Mouse (Mus musculus): Measurements from ENCODE around the gene Ctnnbip1. TPM values are rescaled to one million over a fixed set of nuclear protein-coding genes. Genes with fewer than 3 reads are reported as not detected.
A peak's percentile ranks its signal among the peaks of the same experiment; 100 is the strongest.

Gene Ctnnbip1
- polyA plus RNA-seq, 1 experiment from 2014 or later = 36.3 TPM

GRCm38 (mm10) chr4:149568622-149569021 is 50.6 kb downstream of the Ctnnbip1 start:
- H3K36me3 ChIP-seq (ENCODE audit: control insufficient read depth, insufficient read depth, low read length) = no peaks in the 10 kb centered on the region
- 54% methylated on average over 6 of the region's 6 CpGs for WGBS (ENCODE audit: insufficient replicate concordance)
- H3K27me3 ChIP-seq (ENCODE audit: control insufficient read depth, insufficient read depth, low read length) = peaks cover 8% of the 10 kb centered on the region; the same call in 1 of the 2 replicates
- H3K27ac ChIP-seq (ENCODE audit: low read depth, low read length) = no peak overlapping the region
- H3K4me3 ChIP-seq (ENCODE audit: low read depth, low read length) = no peak overlapping the region
- H3K4me1 ChIP-seq (ENCODE audit: control insufficient read depth, insufficient read depth, low read length) = peaks cover 27% of the 10 kb centered on the region
- no peak overlapping the region for H3K9ac ChIP-seq (ENCODE audit: low read depth, low read length)
- H3K9me3 ChIP-seq (replicated peaks; ENCODE audit: control insufficient read depth, low read length) = no peaks in the 10 kb centered on the region
- ATAC-seq (replicated peaks; ENCODE audit: insufficient number of reproducible peaks, low FRiP score, low TSS enrichment) = no peak
- H3K4me2 ChIP-seq = no peak overlapping the region

DNA sequence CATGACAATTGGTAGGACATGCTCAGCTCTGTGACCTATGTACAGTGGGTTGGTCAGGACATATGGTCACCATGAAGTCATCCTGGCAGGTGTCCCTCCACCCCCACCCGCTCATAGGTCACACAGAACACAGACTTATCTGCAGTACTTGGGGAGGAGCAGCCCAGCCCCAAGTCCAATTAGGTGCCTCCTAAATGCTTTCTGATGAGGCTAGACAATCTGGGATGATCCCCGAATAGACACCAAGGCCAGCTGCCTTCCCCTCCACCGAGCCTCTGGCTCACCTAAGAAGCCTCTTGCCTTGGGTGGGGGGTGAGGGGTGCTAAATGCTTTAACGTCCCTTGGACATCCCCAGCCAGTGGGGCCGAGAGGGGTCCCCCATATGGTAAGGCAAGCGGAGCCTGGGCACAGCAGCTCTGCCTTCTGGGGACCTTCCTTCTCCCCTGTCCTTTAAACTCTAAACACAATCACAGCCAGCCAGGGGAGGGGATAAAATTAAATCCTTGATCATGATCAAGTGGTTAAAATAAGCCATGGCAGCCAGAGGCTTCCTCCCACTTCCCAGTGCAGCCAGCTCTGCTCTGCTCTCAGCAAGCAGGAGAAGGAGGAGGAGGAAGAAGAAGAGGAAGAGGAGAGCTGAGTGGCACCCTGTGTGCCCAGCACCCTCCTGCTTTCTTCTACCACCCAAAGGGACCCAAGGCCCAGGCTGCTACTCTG is 51.9 kb downstream of the Ctnnbip1 start:
- no peak overlapping the region for H3K4me2 ChIP-seq
- no peaks in the 10 kb centered on the region for H3K9me3 ChIP-seq (replicated peaks; ENCODE audit: control insufficient read depth, low read length)
- no peak overlapping the region for H3K27ac ChIP-seq (ENCODE audit: low read depth, low read length)
- H3K27me3 ChIP-seq (ENCODE audit: control insufficient read depth, insufficient read depth, low read length) = peaks cover 8% of the 10 kb centered on the region; the same call in 1 of the 2 replicates
- no peak overlapping the region for H3K4me3 ChIP-seq (ENCODE audit: low read depth, low read length)
- no peak for ATAC-seq (replicated peaks; ENCODE audit: insufficient number of reproducible peaks, low FRiP score, low TSS enrichment)
- H3K9ac ChIP-seq (ENCODE audit: low read depth, low read length) = no peak overlapping the region
- no peaks in the 10 kb centered on the region for H3K36me3 ChIP-seq (ENCODE audit: control insufficient read depth, insufficient read depth, low read length)
- peaks cover 14% of the 10 kb centered on the region for H3K4me1 ChIP-seq (ENCODE audit: control insufficient read depth, insufficient read depth, low read length)
- WGBS (ENCODE audit: insufficient replicate concordance) = 75% methylated on average over 6 of the region's 6 CpGs

- no peak overlapping the region for H3K4me2 ChIP-seq
- H3K36me3 ChIP-seq (ENCODE audit: control insufficient read depth, insufficient read depth, low read length) = no peaks in the 10 kb centered on the region
- no peak overlapping the region for H3K9ac ChIP-seq (ENCODE audit: low read depth, low read length)
- no peak overlapping the region for H3K27ac ChIP-seq (ENCODE audit: low read depth, low read length)
- no peaks in the 10 kb centered on the region for H3K9me3 ChIP-seq (replicated peaks; ENCODE audit: control insufficient read depth, low read length)
- peaks cover 8% of the 10 kb centered on the region; the same call in 1 of the 2 replicates for H3K27me3 ChIP-seq (ENCODE audit: control insufficient read depth, insufficient read depth, low read length)
- 64% methylated on average over 4 of the region's 4 CpGs for WGBS (ENCODE audit: insufficient replicate concordance)
- peaks cover 9% of the 10 kb centered on the region for H3K4me1 ChIP-seq (ENCODE audit: control insufficient read depth, insufficient read depth, low read length)
- H3K4me3 ChIP-seq (ENCODE audit: low read depth, low read length) = no peak overlapping the region
- no peak for ATAC-seq (replicated peaks; ENCODE audit: insufficient number of reproducible peaks, low FRiP score, low TSS enrichment)
These were observed 52.4 kb downstream of the Ctnnbip1 start for GRCm38 (mm10) chr4:149570498-149570863.

- peaks cover 7% of the 10 kb centered on the region for H3K4me1 ChIP-seq (ENCODE audit: control insufficient read depth, insufficient read depth, low read length)
- H3K4me2 ChIP-seq = no peak overlapping the region
- no peak overlapping the region for H3K27ac ChIP-seq (ENCODE audit: low read depth, low read length)
These were observed 53.2 kb downstream of the Ctnnbip1 start for GRCm38 (mm10) chr4:149571209-149571608.

GRCm38 (mm10) chr4:149571651-149572149 is 53.7 kb downstream of the Ctnnbip1 start:
- Histone ChIP-seq H3K27me3 (ENCODE audit: control insufficient read depth, insufficient read depth, low read length) (peaks cover 11% of the 10 kb centered on the region; the same call in 1 of the 2 replicates), H3K27ac (ENCODE audit: low read depth, low read length) (no peak overlapping the region), H3K4me3 (ENCODE audit: low read depth, low read length) (no peak overlapping the region), H3K4me1 (ENCODE audit: control insufficient read depth, insufficient read depth, low read length) (peaks cover 7% of the 10 kb centered on the region), H3K36me3 (ENCODE audit: control insufficient read depth, insufficient read depth, low read length) (no peaks in the 10 kb centered on the region), H3K4me2 (no peak overlapping the region), H3K9ac (ENCODE audit: low read depth, low read length) (no peak overlapping the region), H3K9me3 (replicated peaks; ENCODE audit: control insufficient read depth, low read length) (no peaks in the 10 kb centered on the region)
- 38% methylated on average over 8 of the region's 8 CpGs for WGBS (ENCODE audit: insufficient replicate concordance)
- ATAC-seq (replicated peaks; ENCODE audit: insufficient number of reproducible peaks, low FRiP score, low TSS enrichment) = no peak

More at GRCm38 (mm10) chr4:149571209-149571608, 53.2 kb downstream of the Ctnnbip1 start:
- Histone ChIP-seq H3K4me3 (ENCODE audit: low read depth, low read length) (no peak overlapping the region), H3K9me3 (replicated peaks; ENCODE audit: control insufficient read depth, low read length) (no peaks in the 10 kb centered on the region), H3K9ac (ENCODE audit: low read depth, low read length) (no peak overlapping the region), H3K36me3 (ENCODE audit: control insufficient read depth, insufficient read depth, low read length) (no peaks in the 10 kb centered on the region), H3K27me3 (ENCODE audit: control insufficient read depth, insufficient read depth, low read length) (peaks cover 8% of the 10 kb centered on the region; the same call in 1 of the 2 replicates)
- ATAC-seq (replicated peaks; ENCODE audit: insufficient number of reproducible peaks, low FRiP score, low TSS enrichment) = no peak
- 67% methylated on average over 5 of the region's 5 CpGs for WGBS (ENCODE audit: insufficient replicate concordance)

DNA sequence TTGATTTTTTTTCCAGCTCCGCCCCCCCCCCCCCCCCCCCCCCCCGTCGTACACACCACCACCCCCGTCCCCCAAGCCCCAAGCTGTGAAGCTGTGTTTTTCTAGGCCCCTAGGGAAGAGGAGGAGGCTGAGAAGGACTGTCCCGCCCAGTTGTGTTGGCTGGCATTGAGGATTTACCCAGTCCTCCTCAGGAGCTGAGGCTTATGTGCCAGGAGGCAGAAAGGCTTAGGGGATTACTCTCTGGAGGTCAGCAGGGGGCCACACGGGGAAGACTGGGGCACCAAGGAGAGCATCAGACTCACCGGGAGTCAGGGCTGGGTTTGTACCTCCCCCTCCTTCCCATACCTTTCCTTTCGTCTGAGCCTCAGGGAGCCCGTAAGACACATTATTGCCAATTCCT is 54.4 kb downstream of the Ctnnbip1 start:
- ATAC-seq (replicated peaks; ENCODE audit: insufficient number of reproducible peaks, low FRiP score, low TSS enrichment) = no peak
- Histone ChIP-seq H3K4me1 (ENCODE audit: control insufficient read depth, insufficient read depth, low read length) (peaks cover 4% of the 10 kb centered on the region), H3K9ac (ENCODE audit: low read depth, low read length) (no peak overlapping the region), H3K4me2 (no peak overlapping the region), H3K9me3 (replicated peaks; ENCODE audit: control insufficient read depth, low read length) (no peaks in the 10 kb centered on the region), H3K27ac (ENCODE audit: low read depth, low read length) (no peak overlapping the region), H3K4me3 (ENCODE audit: low read depth, low read length) (no peak overlapping the region), H3K27me3 (ENCODE audit: control insufficient read depth, insufficient read depth, low read length) (peaks cover 17% of the 10 kb centered on the region; the same call in 1 of the 2 replicates), H3K36me3 (ENCODE audit: control insufficient read depth, insufficient read depth, low read length) (no peaks in the 10 kb centered on the region)
- 31% methylated on average over 5 of the region's 9 CpGs for WGBS (ENCODE audit: insufficient replicate concordance)

DNA sequence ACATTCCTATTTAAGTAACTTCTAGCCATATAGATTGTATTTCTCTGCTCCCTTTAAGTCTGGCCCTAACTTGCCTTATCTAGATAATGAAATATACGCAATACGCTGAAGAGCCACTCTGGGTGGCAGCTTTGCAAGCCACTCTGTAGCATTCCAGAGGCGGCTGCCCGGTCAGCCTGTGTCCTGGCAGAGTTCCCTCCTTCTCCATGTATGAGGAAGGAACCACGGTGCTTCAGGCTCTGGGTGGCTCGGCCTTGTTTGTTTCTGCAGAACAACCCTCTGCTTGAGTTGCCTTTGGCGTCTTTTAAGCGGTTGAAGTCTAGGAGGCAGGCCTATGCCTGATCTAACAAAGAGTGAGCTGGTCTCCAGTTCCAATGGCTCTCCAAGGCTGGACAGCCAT is 54.8 kb downstream of the Ctnnbip1 start:
- Histone ChIP-seq H3K36me3 (ENCODE audit: control insufficient read depth, insufficient read depth, low read length) (no peaks in the 10 kb centered on the region), H3K9ac (ENCODE audit: low read depth, low read length) (no peak overlapping the region), H3K27ac (ENCODE audit: low read depth, low read length) (no peak overlapping the region), H3K4me1 (ENCODE audit: control insufficient read depth, insufficient read depth, low read length) (no peaks in the 10 kb centered on the region; the same call in 1 of the 2 replicates), H3K4me3 (ENCODE audit: low read depth, low read length) (no peak overlapping the region), H3K4me2 (no peak overlapping the region), H3K27me3 (ENCODE audit: control insufficient read depth, insufficient read depth, low read length) (peaks cover 17% of the 10 kb centered on the region; the same call in 1 of the 2 replicates), H3K9me3 (replicated peaks; ENCODE audit: control insufficient read depth, low read length) (no peaks in the 10 kb centered on the region)
- ATAC-seq (replicated peaks; ENCODE audit: insufficient number of reproducible peaks, low FRiP score, low TSS enrichment) = no peak
- WGBS (ENCODE audit: insufficient replicate concordance) = 53% methylated on average over 8 of the region's 8 CpGs

- H3K4me1 ChIP-seq (ENCODE audit: control insufficient read depth, insufficient read depth, low read length) = no peaks in the 10 kb centered on the region
- H3K4me2 ChIP-seq = 0 out of 2 replicates have a peak overlapping the region, but pooled peaks have one; percentile 12
- peaks cover 27% of the 10 kb centered on the region for H3K27me3 ChIP-seq (ENCODE audit: control insufficient read depth, insufficient read depth, low read length)
- H3K9me3 ChIP-seq (replicated peaks; ENCODE audit: control insufficient read depth, low read length) = no peaks in the 10 kb centered on the region
- H3K9ac ChIP-seq (ENCODE audit: low read depth, low read length) = no peak overlapping the region
- no peak for ATAC-seq (replicated peaks; ENCODE audit: insufficient number of reproducible peaks, low FRiP score, low TSS enrichment)
- no peak overlapping the region for H3K27ac ChIP-seq (ENCODE audit: low read depth, low read length)
- H3K4me3 ChIP-seq (ENCODE audit: low read depth, low read length) = no peak overlapping the region
- WGBS (ENCODE audit: insufficient replicate concordance) = 66% methylated on average over 14 of the region's 14 CpGs
- H3K36me3 ChIP-seq (ENCODE audit: control insufficient read depth, insufficient read depth, low read length) = no peaks in the 10 kb centered on the region
These were observed 56.4 kb downstream of the Ctnnbip1 start for GRCm38 (mm10) chr4:149574391-149574821.
